In genomic region chr3:90644220-90644619, GRCm38 (mm10) we compare ENCODE assay signal across 11 mouse cellular contexts. TPM values are rescaled to one million over a fixed set of nuclear protein-coding genes. Genes with fewer than 3 reads are reported as not detected.
DNase-seq lines count a peak whose midpoint lies in the region; ATAC-seq and TF ChIP-seq lines count a peak whose summit lies in the region.
"Had no signal": no experiment of that assay in that cellular context is flagged by ENCODE, and none has a peak within 500 bp of the region (broad histone marks: within the 10 kb centered on the region; RNA-seq: fewer than 3 reads in every experiment).

No protein-coding gene starts in this region.

- no peak for ATAC-seq in kidney, embryonic 14.5 days (ENCODE audit: low FRiP score, low TSS enrichment)
- no peak for ATAC-seq in heart, postnatal 0 days (ENCODE audit: insufficient read depth, low read depth)
- no peak for ATAC-seq in lung, embryonic 14.5 days (ENCODE audit: insufficient read depth)

- 53% methylated on average over 3 of the region's 3 CpGs for WGBS in kidney, embryonic 14.5 days
- WGBS in heart, postnatal 0 days = 41% methylated on average over 3 of the region's 3 CpGs
- whole genome bisulfite sequencing in lung, embryonic 14.5 days = 54% methylated on average over 3 of the region's 3 CpGs

- TF ChIP-seq CTCF in CH12.LX (conservative IDR thresholded peaks at IDR 0.05 in 1 of 2, IDR thresholded peaks at IDR 0.05 in 1 of 2; ENCODE audit: low read depth in 2 of 2, low read length in 2 of 2) = peak; percentile 73 to 77
- peak; percentile 47 for TF ChIP-seq CTCF in heart, postnatal 0 days (IDR thresholded peaks at IDR 0.05; ENCODE audit: low read depth)
- TF ChIP-seq CTCF in lung, embryonic 14.5 days (IDR thresholded peaks at IDR 0.05; ENCODE audit: low read depth) = peak; percentile 58

- TF ChIP-seq EP300 in CH12.LX (IDR thresholded peaks at IDR 0.05; ENCODE audit: low read length) = no peak
- no peak for TF ChIP-seq EP300 in heart, postnatal 0 days (IDR thresholded peaks at IDR 0.05; ENCODE audit: low read depth)

- dilution Hi-C loops in CH12.LX (cut with MboI; ENCODE audit: extremely low pct_ligation_motif_present, extremely low pct_unique_long_range_greater_than_20kb, low sequenced_read_pairs) = no loop called here

- TF ChIP-seq POLR2A in CH12.LX (IDR thresholded peaks at IDR 0.05; ENCODE audit: low read depth, low read length) = no peak

- no peaks in the 10 kb centered on the region for H3K36me3 ChIP-seq in kidney, embryonic 14.5 days (ENCODE audit: control insufficient read depth, insufficient read depth, low read length)
- no peaks in the 10 kb centered on the region for H3K36me3 ChIP-seq in CH12.LX (replicated peaks in 1 of 2; ENCODE audit: control insufficient read depth in 1 of 2, insufficient read depth in 1 of 2, low read length in 1 of 2)
- H3K36me3 ChIP-seq in heart, postnatal 0 days (replicated peaks; ENCODE audit: control insufficient read depth, insufficient read depth, low read length) = no peaks in the 10 kb centered on the region
- no peaks in the 10 kb centered on the region for H3K36me3 ChIP-seq in lung, embryonic 14.5 days (ENCODE audit: insufficient read depth)
- H3K36me3 ChIP-seq: embryonic facial prominence, embryonic 12.5 days had no signal

- no peaks in the 10 kb centered on the region for H3K4me1 ChIP-seq in kidney, embryonic 14.5 days (ENCODE audit: control insufficient read depth, insufficient read depth, low read length)
- no peaks in the 10 kb centered on the region for H3K4me1 ChIP-seq in CH12.LX (ENCODE audit: control insufficient read depth in 1 of 2, insufficient read depth in 2 of 2)
- H3K4me1 ChIP-seq in heart, postnatal 0 days (ENCODE audit: control insufficient read depth, insufficient read depth) = no peaks in the 10 kb centered on the region
- H3K4me1 ChIP-seq in lung, embryonic 14.5 days (ENCODE audit: insufficient read depth) = no peaks in the 10 kb centered on the region
- H3K4me1 ChIP-seq: embryonic facial prominence, embryonic 12.5 days had no signal

- no peaks in the 10 kb centered on the region for H3K9me3 ChIP-seq in kidney, embryonic 14.5 days (ENCODE audit: control insufficient read depth, low read length)
- no peaks in the 10 kb centered on the region for H3K9me3 ChIP-seq in CH12.LX (replicated peaks; ENCODE audit: low read length)
- H3K9me3 ChIP-seq in heart, postnatal 0 days (replicated peaks; ENCODE audit: control insufficient read depth, low read length) = no peaks in the 10 kb centered on the region
- H3K9me3 ChIP-seq in lung, embryonic 14.5 days (ENCODE audit: low read depth, low read length) = no peaks in the 10 kb centered on the region
- H3K9me3 ChIP-seq: embryonic facial prominence, embryonic 12.5 days had no signal

- H3K9ac ChIP-seq in kidney, embryonic 14.5 days (ENCODE audit: low read depth, low read length) = no peak overlapping the region
- H3K9ac ChIP-seq in CH12.LX (ENCODE audit: insufficient read depth, low read depth) = no peak overlapping the region
- no peak overlapping the region for H3K9ac ChIP-seq in heart, postnatal 0 days (replicated peaks; ENCODE audit: low read depth, low read length)
- no peak overlapping the region for H3K9ac ChIP-seq in lung, embryonic 14.5 days
- H3K9ac ChIP-seq: embryonic facial prominence, embryonic 12.5 days had no signal

- H3K27me3 ChIP-seq in kidney, embryonic 14.5 days (ENCODE audit: control insufficient read depth, insufficient read depth, low read length) = no peaks in the 10 kb centered on the region
- peaks cover 43% of the 10 kb centered on the region for H3K27me3 ChIP-seq in CH12.LX (replicated peaks)
- H3K27me3 ChIP-seq in heart, postnatal 0 days (ENCODE audit: control insufficient read depth, insufficient read depth, low read length) = no peaks in the 10 kb centered on the region
- H3K27me3 ChIP-seq in lung, embryonic 14.5 days (ENCODE audit: insufficient read depth, low read length) = no peaks in the 10 kb centered on the region
- H3K27me3 ChIP-seq: embryonic facial prominence, embryonic 12.5 days had no signal

- H3K4me2 ChIP-seq in kidney, embryonic 14.5 days (replicated peaks; ENCODE audit: low read depth, low read length) = no peak overlapping the region
- H3K4me2 ChIP-seq in CH12.LX (ENCODE audit: insufficient read depth, low read depth, poor library complexity, severe bottlenecking) = no peak overlapping the region
- no peak overlapping the region for H3K4me2 ChIP-seq in heart, postnatal 0 days (ENCODE audit: low read depth, low read length)
- H3K4me2 ChIP-seq in lung, embryonic 14.5 days = no peak overlapping the region
- H3K4me2 ChIP-seq: embryonic facial prominence, embryonic 12.5 days had no signal

- in situ Hi-C loops in CH12.LX (cut with MboI; ENCODE audit: low pct_ligation_motif_present, low pct_unique_long_range_greater_than_20kb, low sequenced_read_pairs) = no loop called here

- no peak overlapping the region for H3K27ac ChIP-seq in kidney, embryonic 14.5 days (ENCODE audit: low read depth, low read length)
- H3K27ac ChIP-seq in CH12.LX (ENCODE audit: insufficient read depth, low read depth) = no peak overlapping the region
- H3K27ac ChIP-seq in heart, postnatal 0 days (ENCODE audit: low read depth) = no peak overlapping the region
- no peak overlapping the region for H3K27ac ChIP-seq in lung, embryonic 14.5 days (ENCODE audit: low read depth)
- H3K27ac ChIP-seq: embryonic facial prominence, embryonic 12.5 days had no signal

- peak; percentile 18 for DNase-seq in kidney, adult 11 months
- peak; percentile 61 for DNase-seq in CH12.LX (ENCODE audit: extremely low read depth)
- DNase-seq in adrenal gland, adult 2 months = peak; percentile 52
- no peak for DNase-seq in heart, postnatal 0 days (ENCODE audit: low spot score)
- peak; percentile 26 for DNase-seq in lung, embryonic 14.5 days
- peak; percentile 39 for DNase-seq in thymus, postnatal 0 days (ENCODE audit: low spot score)
- DNase-seq in cerebellum, adult 8-10 months = no peak

- H3K79me2 ChIP-seq in CH12.LX (replicated peaks; ENCODE audit: control insufficient read depth, extremely low read depth, insufficient read depth, poor library complexity, severe bottlenecking) = no peaks in the 10 kb centered on the region

- no peak overlapping the region for H3K4me3 ChIP-seq in kidney, embryonic 14.5 days (ENCODE audit: low read length)
- H3K4me3 ChIP-seq in CH12.LX (replicated peaks in 1 of 3; ENCODE audit: low read depth in 2 of 3, low read length in 2 of 3, poor library complexity in 1 of 3) = no peak overlapping the region
- no peak overlapping the region for H3K4me3 ChIP-seq in heart, postnatal 0 days (ENCODE audit: low read depth, low read length)
- H3K4me3 ChIP-seq in lung, embryonic 14.5 days (ENCODE audit: low read depth, low read length) = no peak overlapping the region
- H3K4me3 ChIP-seq: embryonic facial prominence, embryonic 12.5 days had no signal

- TF ChIP-seq RAD21 in CH12.LX (IDR thresholded peaks at IDR 0.05; ENCODE audit: low read depth, low read length) = no peak; the same call in none of the 2 replicates

RNA-seq across cellular contexts. Expression of gene S100a7a, which starts 9.6 kb away (rescaled TPM):
- polyA plus RNA-seq in kidney, embryonic 14.5 days (2014; fragmentation: Nextera tagmentation; extraction: Ambion mirVana) = not detected in 2 replicates
- total RNA-seq in CH12.LX (2012; rRNA removed) = not detected in 2 replicates
- total RNA-seq in CH12.LX (2014; rRNA removed) = not detected in 2 replicates
- polyA plus RNA-seq in CH12.LX (2012; ENCODE audit: insufficient read length, low read depth) = not detected in 2 replicates
- total RNA-seq in adrenal gland, adult 2 months (2021) = under 1 TPM; 0.43 to 0.45 TPM
- polyA plus RNA-seq in adrenal gland, adult 2 months (2012; rRNA removed) = 0.12 and 0.21 TPM in 2 replicates
- not detected in 2 replicates for total RNA-seq in heart, postnatal 0 days (2014; rRNA removed; ENCODE audit: low replicate concordance)
- polyA plus RNA-seq in heart, postnatal 0 days (2015; fragmentation: Nextera tagmentation; extraction: Ambion mirVana) = not detected in 2 replicates
- not detected in 2 replicates for polyA plus RNA-seq in lung, embryonic 14.5 days (2014; fragmentation: Nextera tagmentation; extraction: Ambion mirVana)
- polyA plus RNA-seq in thymus, postnatal 0 days (2015; fragmentation: Nextera tagmentation; extraction: Ambion mirVana) = 0.28 and 0.38 TPM in 2 replicates

RNA-seq across cellular contexts. Expression of gene S100a8, which starts 24.6 kb away (rescaled TPM):
- 2.4 and 4.2 TPM in 2 replicates for polyA plus RNA-seq in kidney, embryonic 14.5 days (2014; fragmentation: Nextera tagmentation; extraction: Ambion mirVana)
- total RNA-seq in CH12.LX (2012; rRNA removed) (not detected in 2 replicates), CH12.LX (2014; rRNA removed) (not detected in 2 replicates)
- not detected in 2 replicates for polyA plus RNA-seq in CH12.LX (2012; ENCODE audit: insufficient read length, low read depth)
- total RNA-seq in adrenal gland, adult 2 months (2021) = 1 to 10 TPM; 3.2 to 3.6 TPM
- not detected in 2 replicates for polyA plus RNA-seq in adrenal gland, adult 2 months (2012; rRNA removed)
- total RNA-seq in heart, postnatal 0 days (2014; rRNA removed; ENCODE audit: low replicate concordance) = 4.2 and 14.6 TPM in 2 replicates
- 20.3 and 21.0 TPM in 2 replicates for polyA plus RNA-seq in heart, postnatal 0 days (2015; fragmentation: Nextera tagmentation; extraction: Ambion mirVana)
- polyA plus RNA-seq in lung, embryonic 14.5 days (2014; fragmentation: Nextera tagmentation; extraction: Ambion mirVana) = 5.6 and 32.5 TPM in 2 replicates
- 77.0 and 115 TPM in 2 replicates for polyA plus RNA-seq in thymus, postnatal 0 days (2015; fragmentation: Nextera tagmentation; extraction: Ambion mirVana)

RNA-seq across cellular contexts. Expression of gene S100a6, which starts 31.5 kb away (rescaled TPM):
- polyA plus RNA-seq in kidney, embryonic 14.5 days (2014; fragmentation: Nextera tagmentation; extraction: Ambion mirVana) = 115 and 148 TPM in 2 replicates
- total RNA-seq in CH12.LX (2012; rRNA removed) = not detected in 2 replicates
- total RNA-seq in CH12.LX (2014; rRNA removed) = not detected in 2 replicates
- polyA plus RNA-seq in CH12.LX (2012; ENCODE audit: insufficient read length, low read depth) = not detected in 2 replicates
- 100 to 1,000 TPM in 1 of 2 experiments, 10 to 100 TPM in 1; 29.3 to 101 TPM for total RNA-seq in adrenal gland, adult 2 months (2021)
- polyA plus RNA-seq in adrenal gland, adult 2 months (2012; rRNA removed) = 43.4 and 55.2 TPM in 2 replicates
- total RNA-seq in heart, postnatal 0 days (2014; rRNA removed; ENCODE audit: low replicate concordance) = 16.5 and 82.9 TPM in 2 replicates
- 97.5 and 110 TPM in 2 replicates for polyA plus RNA-seq in heart, postnatal 0 days (2015; fragmentation: Nextera tagmentation; extraction: Ambion mirVana)
- 84.2 and 100 TPM in 2 replicates for polyA plus RNA-seq in lung, embryonic 14.5 days (2014; fragmentation: Nextera tagmentation; extraction: Ambion mirVana)
- polyA plus RNA-seq in thymus, postnatal 0 days (2015; fragmentation: Nextera tagmentation; extraction: Ambion mirVana) = 164 and 165 TPM in 2 replicates

RNA-seq across cellular contexts. Expression of gene S100a5, which starts 35.9 kb away (rescaled TPM):
- polyA plus RNA-seq in kidney, embryonic 14.5 days (2014; fragmentation: Nextera tagmentation; extraction: Ambion mirVana) = 0.56 TPM in 1 of 2 replicates, not detected in the other
- not detected in 2 replicates for total RNA-seq in CH12.LX (2012; rRNA removed)
- not detected in 2 replicates for total RNA-seq in CH12.LX (2014; rRNA removed)
- not detected in 2 replicates for polyA plus RNA-seq in CH12.LX (2012; ENCODE audit: insufficient read length, low read depth)
- total RNA-seq in adrenal gland, adult 2 months (2021) = not detected
- polyA plus RNA-seq in adrenal gland, adult 2 months (2012; rRNA removed) = not detected in 2 replicates
- not detected in 2 replicates for total RNA-seq in heart, postnatal 0 days (2014; rRNA removed; ENCODE audit: low replicate concordance)
- polyA plus RNA-seq in heart, postnatal 0 days (2015; fragmentation: Nextera tagmentation; extraction: Ambion mirVana) = not detected in 2 replicates
- not detected in 2 replicates for polyA plus RNA-seq in lung, embryonic 14.5 days (2014; fragmentation: Nextera tagmentation; extraction: Ambion mirVana)
- 0.51 and 1.2 TPM in 2 replicates for polyA plus RNA-seq in thymus, postnatal 0 days (2015; fragmentation: Nextera tagmentation; extraction: Ambion mirVana)
- total RNA-seq: layer of hippocampus, postnatal 36 days; neutrophil, adult 5-6 weeks had no signal

RNA-seq across cellular contexts. Expression of gene S100a4, which starts 40.6 kb away (rescaled TPM):
- polyA plus RNA-seq in kidney, embryonic 14.5 days (2014; fragmentation: Nextera tagmentation; extraction: Ambion mirVana) = 2.7 and 3.9 TPM in 2 replicates
- total RNA-seq in CH12.LX (2012; rRNA removed) (0.76 TPM in 1 of 2 replicates, not detected in the other), CH12.LX (2014; rRNA removed) (1.1 and 1.2 TPM in 2 replicates)
- 0.86 TPM in 1 of 2 replicates, not detected in the other for polyA plus RNA-seq in CH12.LX (2012; ENCODE audit: insufficient read length, low read depth)
- 10 to 100 TPM in 1 of 2 experiments, 1 to 10 TPM in 1; 3.1 to 20.7 TPM for total RNA-seq in adrenal gland, adult 2 months (2021)
- polyA plus RNA-seq in adrenal gland, adult 2 months (2012; rRNA removed) = 0.88 and 1.0 TPM in 2 replicates
- total RNA-seq in heart, postnatal 0 days (2014; rRNA removed; ENCODE audit: low replicate concordance) = 1.3 TPM in 1 of 2 replicates, not detected in the other
- 4.4 and 4.8 TPM in 2 replicates for polyA plus RNA-seq in heart, postnatal 0 days (2015; fragmentation: Nextera tagmentation; extraction: Ambion mirVana)
- 3.1 and 3.7 TPM in 2 replicates for polyA plus RNA-seq in lung, embryonic 14.5 days (2014; fragmentation: Nextera tagmentation; extraction: Ambion mirVana)
- polyA plus RNA-seq in thymus, postnatal 0 days (2015; fragmentation: Nextera tagmentation; extraction: Ambion mirVana) = 88.5 and 88.9 TPM in 2 replicates

Comparison
In these comparisons a context has a peak if more than half of its experiments do, and no peak if none do; other contexts are left out.
1. DNase-seq: peak in kidney, adult 11 months (single experiment), CH12.LX (single experiment), adrenal gland, adult 2 months (single experiment), lung, embryonic 14.5 days (single experiment) and thymus, postnatal 0 days (single experiment); none in heart, postnatal 0 days (single experiment) and cerebellum, adult 8-10 months (single experiment).
2. RNA of gene S100a6, which starts 31.5 kb away (polyA plus RNA-seq): 164 to 165 TPM in thymus, postnatal 0 days, 115 to 148 TPM in kidney, embryonic 14.5 days, 97.5 to 110 TPM in heart, postnatal 0 days, 84.2 to 100 TPM in lung, embryonic 14.5 days and 43.4 to 55.2 TPM in adrenal gland, adult 2 months; not detected in CH12.LX; every median in the first group is over 10 times any median in the second.
3. Peak in every context shown above with its lines, with median percentiles within 50 percentile points of each other: CTCF ChIP-seq.